ENCODE assay signal across 11 mouse cellular contexts in genomic region chr10:75429522-75430146, GRCm38 (mm10). TPM values are rescaled to one million over a fixed set of nuclear protein-coding genes. Genes with fewer than 3 reads are reported as not detected.
DNase-seq lines count a peak whose midpoint lies in the region; ATAC-seq and TF ChIP-seq lines count a peak whose summit lies in the region.
"Had no signal": no experiment of that assay in that cellular context is flagged by ENCODE, and none has a peak within 500 bp of the region (broad histone marks: within the 10 kb centered on the region; RNA-seq: fewer than 3 reads in every experiment).

No protein-coding gene starts in this region.

- no peak overlapping the region for H3K9ac ChIP-seq in liver, postnatal 0 days (replicated peaks)
- H3K9ac ChIP-seq: limb, embryonic 12.5 days had no signal

- TF ChIP-seq EP300 in liver, postnatal 0 days (IDR thresholded peaks at IDR 0.05; ENCODE audit: low read depth): no peak

- ATAC-seq in liver, postnatal 0 days: peak; percentile 36
- ATAC-seq: forebrain, embryonic 16.5 days had no signal

- TF ChIP-seq CTCF in liver, postnatal 0 days (IDR thresholded peaks at IDR 0.05; ENCODE audit: low read depth): no peak

- intact Hi-C loops in gastrocnemius, postnatal 36 days (cut with DNase I): no loop called here

- no peaks in the 10 kb centered on the region for H3K36me3 ChIP-seq in liver, postnatal 0 days (replicated peaks; ENCODE audit: insufficient read depth, low read length)
- H3K36me3 ChIP-seq: limb, embryonic 12.5 days had no signal

- H3K27ac ChIP-seq in liver, postnatal 0 days (ENCODE audit: low read depth): peak overlapping the region; percentile 86
- H3K27ac ChIP-seq: heart, embryonic 10.5 days; limb, embryonic 12.5 days had no signal

- H3K4me3 ChIP-seq in liver, postnatal 0 days (ENCODE audit: low read depth, low read length): no peak overlapping the region
- H3K4me3 ChIP-seq: heart, embryonic 10.5 days; limb, embryonic 12.5 days had no signal

- no peaks in the 10 kb centered on the region for H3K27me3 ChIP-seq in liver, postnatal 0 days (ENCODE audit: insufficient read depth, low read length)
- H3K27me3 ChIP-seq: limb, embryonic 12.5 days had no signal

- WGBS in liver, postnatal 0 days (ENCODE audit: insufficient replicate concordance): 41% methylated on average over 7 of the region's 7 CpGs

- peak overlapping the region; percentile 38; the same call in 1 of the 2 replicates for H3K4me2 ChIP-seq in liver, postnatal 0 days (ENCODE audit: low read depth, low read length)
- H3K4me2 ChIP-seq: limb, embryonic 12.5 days had no signal

- H3K4me1 ChIP-seq in liver, postnatal 0 days (ENCODE audit: insufficient read depth): peaks cover 9% of the 10 kb centered on the region
- H3K4me1 ChIP-seq: heart, embryonic 10.5 days; limb, embryonic 12.5 days had no signal

- DNase-seq in cerebellum, adult 9-11 months: peak; percentile 21
- DNase-seq in cerebellum, adult 11 months: no peak
- DNase-seq in spleen, postnatal 36 days (ENCODE audit: low spot score in 2 of 2): peak; percentile 72 to 80
- no peak for DNase-seq in spleen, postnatal 10 days (ENCODE audit: low spot score in 2 of 2)
- no peak for DNase-seq in liver, postnatal 0 days
- no peak for DNase-seq in c-Kit-positive CD71-positive TER-119-positive erythroid progenitor cells, embryonic 14.5 days (ENCODE audit: low spot score)
- DNase-seq in gastrocnemius, postnatal 36 days: no peak
- DNase-seq in adrenal gland, postnatal 25 days: no peak

- no peaks in the 10 kb centered on the region for H3K9me3 ChIP-seq in liver, postnatal 0 days (ENCODE audit: low read length)
- H3K9me3 ChIP-seq: heart, embryonic 10.5 days had no signal

RNA-seq across cellular contexts. Expression of gene Upb1, which starts 28.7 kb away (rescaled TPM):
- 84.2 and 103 TPM in 2 replicates for polyA plus RNA-seq in liver, postnatal 0 days (2015; fragmentation: Nextera tagmentation; extraction: Ambion mirVana)
- total RNA-seq in gastrocnemius, postnatal 36 days (2021): not detected
- total RNA-seq in adrenal gland, postnatal 25 days (2021): 0.36 and 3.0 TPM in 2 replicates

Comparison
In these comparisons a context has a peak if more than half of its experiments do, and no peak if none do; other contexts are left out.
1. DNase-seq: peak in cerebellum, adult 9-11 months (single experiment) and spleen, postnatal 36 days (2 of 2); none in cerebellum, adult 11 months (single experiment), spleen, postnatal 10 days (0 of 2), liver, postnatal 0 days (single experiment), c-Kit-positive CD71-positive TER-119-positive erythroid progenitor cells, embryonic 14.5 days (single experiment), gastrocnemius, postnatal 36 days (0 of 2) and adrenal gland, postnatal 25 days (single experiment).